Mouse (Mus musculus): ENCODE measurements around the gene Epyc. TPM values are rescaled to one million over a fixed set of nuclear protein-coding genes. Genes with fewer than 3 reads are reported as not detected.
"Not testable (repeated sequence)": the region's sequence is repeated elsewhere in the genome, so short reads cannot be mapped to it uniquely, and the experiment has no call there.

The Epyc gene
- polyA plus RNA-seq, 1 experiment from 2014 or later, result 0.79 TPM

DNA sequence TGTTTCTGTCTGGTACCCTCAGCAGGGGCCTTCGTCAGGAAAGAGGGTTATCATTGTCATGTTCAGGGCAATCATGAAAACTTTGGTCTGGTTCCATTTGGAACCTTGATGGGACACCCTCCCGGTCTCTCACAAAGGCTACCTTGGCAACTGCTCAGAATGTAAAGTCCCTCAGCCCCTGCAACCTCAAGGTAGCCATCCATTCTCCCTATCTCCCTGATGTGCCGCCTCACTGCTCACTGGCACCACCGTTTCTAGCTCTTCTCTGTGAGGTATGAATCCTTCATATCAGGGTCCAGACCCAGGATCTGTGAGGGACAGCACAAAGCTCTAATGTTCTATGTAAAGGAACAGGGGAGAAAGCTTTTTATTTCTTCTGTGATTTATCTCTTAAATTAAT is 70.7 kb downstream of the Epyc start:
- no peak overlapping the region for H3K27ac ChIP-seq (replicated peaks)
- no peak overlapping the region for H3K9ac ChIP-seq
- H3K27me3 ChIP-seq, result no peaks in the 10 kb centered on the region
- 63% methylated on average over 4 of the region's 4 CpGs for WGBS (ENCODE audit: insufficient replicate concordance)
- no peaks in the 10 kb centered on the region for H3K4me1 ChIP-seq (replicated peaks)
- no peak for ATAC-seq (ENCODE audit: insufficient read depth)
- H3K36me3 ChIP-seq (replicated peaks), result no peaks in the 10 kb centered on the region
- no peaks in the 10 kb centered on the region for H3K9me3 ChIP-seq (replicated peaks)
- no peak overlapping the region for H3K4me3 ChIP-seq (replicated peaks)
- H3K4me2 ChIP-seq, result no peak overlapping the region

DNA sequence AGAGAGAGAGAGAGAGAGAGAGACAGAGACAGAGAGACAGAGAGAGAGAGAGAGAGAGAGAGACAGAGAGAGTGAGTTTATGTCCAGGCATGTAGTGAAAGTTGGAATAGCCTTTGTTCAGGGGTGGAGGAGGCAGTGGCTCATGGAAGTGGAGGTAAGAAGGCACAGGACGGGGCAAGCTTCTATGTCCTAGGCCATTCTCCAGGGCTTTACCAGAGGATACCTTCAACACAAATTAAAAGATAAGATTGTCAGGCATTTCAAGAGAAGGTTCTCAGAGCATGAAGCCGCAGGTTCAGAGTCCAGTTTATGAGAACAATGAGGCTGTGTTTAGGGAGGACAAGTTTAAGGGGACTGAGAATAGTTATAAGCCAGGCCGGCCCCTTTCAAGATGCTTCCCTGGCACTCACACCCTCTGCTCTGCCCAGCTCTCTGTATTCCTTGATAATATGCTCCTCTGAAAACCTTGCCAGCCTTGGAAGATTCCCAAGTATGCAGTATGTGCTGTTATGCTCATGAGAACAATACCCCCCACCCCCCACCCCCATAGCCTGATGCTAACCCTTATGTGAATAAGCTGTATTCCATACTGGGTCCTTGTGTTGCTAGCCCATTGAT is 71.5 kb downstream of the Epyc start:
- Histone ChIP-seq H3K36me3 (replicated peaks) (no peaks in the 10 kb centered on the region), H3K9me3 (replicated peaks) (no peaks in the 10 kb centered on the region), H3K4me1 (replicated peaks) (no peaks in the 10 kb centered on the region), H3K27me3 (no peaks in the 10 kb centered on the region), H3K4me2 (no peak overlapping the region), H3K27ac (replicated peaks) (no peak overlapping the region), H3K4me3 (replicated peaks) (no peak overlapping the region), H3K9ac (no peak overlapping the region)
- ATAC-seq (ENCODE audit: insufficient read depth), result no peak
- 64% methylated on average over 3 of the region's 3 CpGs for WGBS (ENCODE audit: insufficient replicate concordance)

DNA sequence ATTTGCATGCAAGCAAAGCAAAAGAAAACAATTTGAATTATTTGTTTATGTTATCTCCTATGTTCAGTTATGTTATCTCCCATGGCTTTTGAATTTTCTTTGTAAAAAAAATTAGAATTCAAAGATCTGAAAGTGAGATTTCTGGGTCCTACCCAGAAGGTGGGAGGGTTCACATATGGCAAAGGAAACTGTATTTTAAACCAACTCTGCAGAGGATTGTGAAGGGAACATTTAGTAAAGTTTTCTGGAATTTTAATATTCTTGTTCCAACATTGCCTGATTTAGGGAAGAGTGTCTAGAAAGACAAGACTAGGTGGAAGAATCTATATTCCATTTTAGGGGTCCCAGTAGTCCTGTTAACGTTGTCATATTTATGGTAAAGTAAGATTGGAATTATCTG is 73.4 kb downstream of the Epyc start:
- whole genome bisulfite sequencing (ENCODE audit: insufficient replicate concordance), result 54% methylated on average over 1 of the region's 1 CpGs
- H3K9ac ChIP-seq, result no peak overlapping the region
- H3K4me2 ChIP-seq, result no peak overlapping the region
- no peaks in the 10 kb centered on the region for H3K36me3 ChIP-seq (replicated peaks)
- H3K4me1 ChIP-seq (replicated peaks), result no peaks in the 10 kb centered on the region
- H3K27ac ChIP-seq (replicated peaks), result no peak overlapping the region
- H3K9me3 ChIP-seq (replicated peaks), result no peaks in the 10 kb centered on the region
- no peak for ATAC-seq (ENCODE audit: insufficient read depth)
- no peak overlapping the region for H3K4me3 ChIP-seq (replicated peaks)
- H3K27me3 ChIP-seq, result no peaks in the 10 kb centered on the region

DNA sequence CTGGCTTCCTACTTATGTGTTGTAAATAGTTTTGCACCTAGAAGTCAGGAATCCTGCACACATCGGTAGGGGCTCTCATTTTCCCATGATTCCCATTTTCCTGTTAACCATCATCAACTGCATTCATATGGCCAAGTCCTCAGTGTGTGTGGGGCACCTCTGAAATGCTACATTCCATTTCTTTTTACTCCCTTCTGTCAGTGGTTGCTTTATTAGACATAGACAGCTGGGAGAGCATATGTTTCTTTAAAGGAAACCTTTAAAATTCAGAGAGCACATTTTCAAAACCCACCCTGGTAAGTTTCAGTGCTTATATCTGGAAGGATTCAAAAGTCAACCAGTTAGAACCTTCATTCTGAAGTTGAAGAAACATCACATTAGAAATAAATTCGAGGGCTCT is 74.2 kb downstream of the Epyc start:
- Histone ChIP-seq H3K36me3 (replicated peaks) (no peaks in the 10 kb centered on the region), H3K4me1 (replicated peaks) (no peaks in the 10 kb centered on the region), H3K9me3 (replicated peaks) (no peaks in the 10 kb centered on the region), H3K4me3 (replicated peaks) (no peak overlapping the region), H3K27me3 (no peaks in the 10 kb centered on the region), H3K27ac (replicated peaks) (no peak overlapping the region), H3K4me2 (no peak overlapping the region), H3K9ac (no peak overlapping the region)
- WGBS (ENCODE audit: insufficient replicate concordance), result 46% methylated on average over 2 of the region's 2 CpGs
- no peak for ATAC-seq (ENCODE audit: insufficient read depth)

DNA sequence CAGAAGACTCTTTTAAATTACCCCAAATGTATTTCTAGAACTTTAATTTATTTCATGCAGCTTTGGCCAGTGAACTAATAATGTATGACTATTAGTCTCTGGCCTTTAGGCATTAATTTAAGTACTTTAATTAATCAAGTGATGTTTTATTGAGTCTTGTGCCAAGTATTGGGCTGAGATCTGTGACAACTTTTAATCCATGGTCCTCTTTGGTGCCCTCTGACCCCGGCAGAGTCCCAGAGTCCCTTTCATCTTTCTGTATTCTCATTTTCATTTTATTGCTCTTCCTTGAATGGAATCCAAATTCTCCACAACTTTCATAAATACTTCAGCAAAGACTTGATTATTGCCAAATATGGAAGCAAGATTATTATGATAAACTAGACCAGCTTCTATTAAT is 76.8 kb downstream of the Epyc start:
- Histone ChIP-seq H3K27ac (replicated peaks) (no peak overlapping the region), H3K9me3 (replicated peaks) (no peaks in the 10 kb centered on the region), H3K9ac (no peak overlapping the region), H3K27me3 (no peaks in the 10 kb centered on the region), H3K4me2 (no peak overlapping the region), H3K4me3 (replicated peaks) (no peak overlapping the region), H3K36me3 (replicated peaks) (no peaks in the 10 kb centered on the region), H3K4me1 (replicated peaks) (no peaks in the 10 kb centered on the region)
- ATAC-seq (ENCODE audit: insufficient read depth), result no peak
- 59% methylated on average over 1 of the region's 1 CpGs for WGBS (ENCODE audit: insufficient replicate concordance)

DNA sequence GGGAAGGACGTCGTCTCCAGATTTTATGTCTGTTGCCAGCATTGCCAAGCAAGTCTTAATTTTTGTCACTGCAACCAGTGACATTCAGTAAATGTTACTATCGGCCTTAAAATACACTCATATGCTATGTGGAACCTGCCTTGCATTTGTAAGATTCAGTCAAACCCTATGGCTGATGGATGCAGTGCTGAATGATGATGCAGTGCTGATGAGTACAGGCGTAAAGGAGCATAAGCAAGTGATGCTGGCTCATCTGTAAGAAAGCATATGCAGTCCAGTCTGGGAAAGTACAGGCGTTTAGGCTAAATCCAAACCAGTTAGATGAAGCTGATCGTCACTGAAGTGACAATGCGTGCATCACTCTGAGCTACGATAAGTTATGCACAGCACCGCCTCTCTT is 78.8 kb downstream of the Epyc start:
- H3K27ac ChIP-seq (replicated peaks), result no peak overlapping the region
- 78% methylated on average over 9 of the region's 9 CpGs for WGBS (ENCODE audit: insufficient replicate concordance)
- no peak overlapping the region for H3K4me3 ChIP-seq (replicated peaks)
- no peaks in the 10 kb centered on the region for H3K9me3 ChIP-seq (replicated peaks)
- H3K36me3 ChIP-seq (replicated peaks), result no peaks in the 10 kb centered on the region
- no peak overlapping the region for H3K4me2 ChIP-seq
- no peak for ATAC-seq (ENCODE audit: insufficient read depth)
- H3K27me3 ChIP-seq, result no peaks in the 10 kb centered on the region
- H3K9ac ChIP-seq, result no peak overlapping the region
- no peaks in the 10 kb centered on the region for H3K4me1 ChIP-seq (replicated peaks)

DNA sequence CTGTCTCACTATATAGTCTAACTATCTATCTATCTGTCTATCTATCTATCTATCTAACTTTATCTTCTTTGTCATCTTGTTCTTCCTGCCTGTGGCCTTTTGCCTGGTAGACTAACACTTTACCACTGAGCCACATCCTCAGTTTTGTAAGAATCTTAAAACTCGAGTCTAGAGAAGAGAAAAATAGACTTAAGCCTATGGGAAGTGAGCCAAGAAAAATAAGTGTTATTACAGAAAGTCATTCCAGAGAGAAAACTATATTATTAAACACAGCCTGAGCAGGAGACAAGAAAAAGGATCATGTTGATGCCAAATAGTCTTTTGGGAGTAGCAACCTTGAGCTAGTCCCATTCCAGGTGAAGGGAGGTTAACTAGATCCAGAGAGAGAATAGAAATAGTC is 82.1 kb downstream of the Epyc start:
- no peaks in the 10 kb centered on the region for H3K4me1 ChIP-seq (replicated peaks)
- no peak overlapping the region for H3K27ac ChIP-seq (replicated peaks)
- no peaks in the 10 kb centered on the region for H3K36me3 ChIP-seq (replicated peaks)
- ATAC-seq (ENCODE audit: insufficient read depth), result no peak
- WGBS (ENCODE audit: insufficient replicate concordance), result 13% methylated on average over 1 of the region's 1 CpGs
- no peak overlapping the region for H3K9ac ChIP-seq
- no peaks in the 10 kb centered on the region for H3K27me3 ChIP-seq
- H3K4me2 ChIP-seq, result no peak overlapping the region
- no peak overlapping the region for H3K4me3 ChIP-seq (replicated peaks)
- H3K9me3 ChIP-seq (replicated peaks), result no peaks in the 10 kb centered on the region

DNA sequence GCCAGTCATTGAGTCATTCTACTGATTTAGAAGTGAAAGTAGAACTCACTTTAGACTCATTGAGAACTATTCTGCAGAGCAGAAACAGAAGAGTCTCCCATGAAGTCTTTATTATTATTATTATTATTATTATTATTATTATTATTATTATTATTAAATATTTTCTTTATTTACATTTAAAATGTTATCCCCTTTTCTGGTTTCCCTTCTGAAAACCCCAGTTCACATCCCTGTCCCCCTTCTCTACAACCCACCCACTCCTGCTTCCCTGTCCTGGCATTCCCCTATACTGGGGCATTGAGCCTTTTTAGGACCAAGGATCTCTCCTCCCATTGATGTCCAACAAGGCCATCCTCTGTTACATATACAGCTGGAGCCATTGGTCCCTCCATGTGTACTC is 82.8 kb downstream of the Epyc start, which contains the start of gene C030005K15Rik:
Gene C030005K15Rik, minus strand, starts transcription at position 101 of the 400 bp plus-strand sequence.
- H3K36me3 ChIP-seq (replicated peaks); H3K4me2 ChIP-seq; H3K9me3 ChIP-seq (replicated peaks); H3K27ac ChIP-seq (replicated peaks); H3K27me3 ChIP-seq; H3K9ac ChIP-seq; ATAC-seq (ENCODE audit: insufficient read depth); H3K4me1 ChIP-seq (replicated peaks); H3K4me3 ChIP-seq (replicated peaks): not testable (repeated sequence)

Other genes with a start within 250 kb of the Epyc start
- gene Dcn, start 164.5 kb upstream of the Epyc start, polyA plus RNA-seq (2015; fragmentation: Nextera tagmentation; extraction: Ambion mirVana), result 59.4 and 59.7 TPM in 2 replicates
- gene Lum, start 78.9 kb upstream of the Epyc start, polyA plus RNA-seq (2015; fragmentation: Nextera tagmentation; extraction: Ambion mirVana), result 23.2 and 25.9 TPM in 2 replicates
- 0.10 and 0.30 TPM in 2 replicates for gene Kera, start 37.2 kb upstream of the Epyc start, polyA plus RNA-seq (2015; fragmentation: Nextera tagmentation; extraction: Ambion mirVana)
- gene Ccer1, start 49.0 kb downstream of the Epyc start, polyA plus RNA-seq (2015; fragmentation: Nextera tagmentation; extraction: Ambion mirVana), result not detected in 2 replicates
- not detected in 2 replicates for gene C030005K15Rik, start 82.7 kb downstream of the Epyc start, polyA plus RNA-seq (2015; fragmentation: Nextera tagmentation; extraction: Ambion mirVana)

Measured in liver, embryonic 15.5 days (tissue).